Mouse (Mus musculus) heart, postnatal 0 days (tissue): ENCODE measurements around the gene Sox30. TPM values are rescaled to one million over a fixed set of nuclear protein-coding genes. Genes with fewer than 3 reads are reported as not detected.

Source experiments
- ATAC-seq: fragments of 200-750 bp; cut with Nextera tagmentation; 2 replicates; pipeline ENCODE4 v1.8.0; 2017; ENCODE audit warnings: low read depth, moderate number of reproducible peaks, moderate library complexity; ENCODE audit not compliant: insufficient read depth
- DNase-seq: peaks from one replicate; pipeline ENCODE4 v3.0.0-alpha.2; 2016; ENCODE audit warnings: low spot score
- H3K27ac ChIP-seq: fragments of 300-500 bp; sonication (generic); 2 replicates; pipeline ENCODE4 v1.5.1; 2014; ENCODE audit warnings: low read depth, mild to moderate bottlenecking
- H3K27me3 ChIP-seq: fragments of 300-500 bp; sonication (generic); 2 replicates; pipeline ENCODE4 v1.6.1; 2014; ENCODE audit warnings: low read length, mixed read lengths; ENCODE audit not compliant: control insufficient read depth, insufficient read depth
- H3K36me3 ChIP-seq: fragments of 300-500 bp; sonication (generic); replicated peaks from 2 replicates; pipeline ENCODE4 v1.6.1; 2014; ENCODE audit warnings: low read length, mixed read lengths; ENCODE audit not compliant: control insufficient read depth, insufficient read depth
- H3K4me1 ChIP-seq: fragments of 300-500 bp; sonication (generic); 2 replicates; pipeline ENCODE4 v1.6.1; 2014; ENCODE audit warnings: antibody characterized with exemption; ENCODE audit not compliant: control insufficient read depth, insufficient read depth
- H3K4me2 ChIP-seq: fragments of 300-500 bp; sonication (generic); 2 replicates; pipeline ENCODE4 v1.6.1; 2014; ENCODE audit warnings: low read depth, mild to moderate bottlenecking, low read length, moderate library complexity
- H3K4me3 ChIP-seq: fragments of 300-500 bp; sonication (generic); 2 replicates; pipeline ENCODE4 v1.5.1; 2014; ENCODE audit warnings: low read depth, low read length
- H3K9ac ChIP-seq: fragments of 300-500 bp; sonication (generic); replicated peaks from 2 replicates; pipeline ENCODE4 v1.6.1; 2014; ENCODE audit warnings: low read depth, low read length, mixed read lengths
- H3K9me3 ChIP-seq: fragments of 300-500 bp; sonication (generic); replicated peaks from 2 replicates; pipeline ENCODE4 v1.6.1; 2016; ENCODE audit warnings: low read length; ENCODE audit not compliant: control insufficient read depth
- CTCF ChIP-seq: IDR thresholded peaks from 2 replicates; pipeline ENCODE4 v1.5.1; 2016; ENCODE audit warnings: antibody characterized with exemption, control low read depth, low read depth
- EP300 ChIP-seq: IDR thresholded peaks from 2 replicates; pipeline ENCODE4 v1.6.1; 2016; ENCODE audit warnings: antibody characterized with exemption, low read depth
- WGBS: fragments of 180-500 bp; shearing (Covaris S2); extraction: QIAGEN DNeasy Blood & Tissue Kit; methylation state at CpG from one replicate; pipeline ENCODE4 v1.1.7; 2014; 5-methylcytosine and 5-hydroxymethylcytosine counted together
- polyA plus RNA-seq: library from polyadenylated mRNA; unstranded; fragments of >200 nt; fragmentation: Nextera tagmentation; extraction: Ambion mirVana; gene quantifications from 2 replicates; pipeline ENCODE4 v1.2.1, GENCODE M21; 2015
- total RNA-seq: library from RNA; depleted of rRNA; stranded (reverse); fragments of >200 nt; gene quantifications from 2 replicates; pipeline ENCODE4 v1.2.3, GENCODE M21; 2014; ENCODE audit warnings: low replicate concordance

The Sox30 gene
- total and polyA plus RNA-seq, 2 experiments from 2014 or later: 0.10 to 1.3 TPM

DNA sequence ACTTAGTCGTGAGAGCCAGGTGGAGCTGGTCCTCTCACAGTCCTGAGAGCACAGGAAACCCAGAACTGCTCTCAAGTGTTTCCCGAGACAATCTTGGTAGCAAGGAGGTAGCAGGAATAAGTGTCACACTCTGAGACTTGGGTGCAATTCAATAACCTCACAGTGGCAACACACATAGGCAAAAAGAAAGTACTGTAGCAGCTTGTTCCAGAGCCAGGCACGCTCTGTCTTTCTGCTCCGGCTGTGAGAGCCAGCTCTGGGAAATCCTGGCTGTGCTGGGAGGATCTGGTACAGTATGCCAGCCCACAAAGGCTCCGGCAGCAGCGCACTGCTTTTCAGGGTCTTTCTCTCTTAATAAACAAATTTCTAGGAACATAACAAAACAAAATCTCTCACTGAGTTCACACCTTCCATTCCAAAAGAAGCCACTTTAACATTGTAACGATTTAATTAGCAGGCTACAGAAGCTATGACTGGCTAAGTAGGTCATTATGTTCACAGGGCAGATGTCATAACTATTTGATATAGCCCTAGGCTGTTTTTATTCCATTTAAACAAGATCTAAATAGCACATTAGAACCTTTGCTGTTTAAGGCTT lies 36.9 kb upstream of the Sox30 start:
- H3K27ac ChIP-seq: no peak overlapping the region
- ATAC-seq (no peak), DNase-seq (no peak)
- peak overlapping the region; percentile 97 for H3K4me2 ChIP-seq
- no peaks in the 10 kb centered on the region for H3K27me3 ChIP-seq
- WGBS: 45% methylated on average over 7 of the region's 7 CpGs
- H3K9ac ChIP-seq: peak overlapping the region; percentile 70; the same call in 1 of the 2 replicates
- peak overlapping the region; percentile 81 for H3K4me3 ChIP-seq
- TF ChIP-seq CTCF (no peak), EP300 (no peak)
- H3K9me3 ChIP-seq: no peaks in the 10 kb centered on the region
- H3K4me1 ChIP-seq: peaks cover 4% of the 10 kb centered on the region; the same call in 1 of the 2 replicates
- peaks cover 4% of the 10 kb centered on the region; the same call in 1 of the 2 replicates for H3K36me3 ChIP-seq

DNA sequence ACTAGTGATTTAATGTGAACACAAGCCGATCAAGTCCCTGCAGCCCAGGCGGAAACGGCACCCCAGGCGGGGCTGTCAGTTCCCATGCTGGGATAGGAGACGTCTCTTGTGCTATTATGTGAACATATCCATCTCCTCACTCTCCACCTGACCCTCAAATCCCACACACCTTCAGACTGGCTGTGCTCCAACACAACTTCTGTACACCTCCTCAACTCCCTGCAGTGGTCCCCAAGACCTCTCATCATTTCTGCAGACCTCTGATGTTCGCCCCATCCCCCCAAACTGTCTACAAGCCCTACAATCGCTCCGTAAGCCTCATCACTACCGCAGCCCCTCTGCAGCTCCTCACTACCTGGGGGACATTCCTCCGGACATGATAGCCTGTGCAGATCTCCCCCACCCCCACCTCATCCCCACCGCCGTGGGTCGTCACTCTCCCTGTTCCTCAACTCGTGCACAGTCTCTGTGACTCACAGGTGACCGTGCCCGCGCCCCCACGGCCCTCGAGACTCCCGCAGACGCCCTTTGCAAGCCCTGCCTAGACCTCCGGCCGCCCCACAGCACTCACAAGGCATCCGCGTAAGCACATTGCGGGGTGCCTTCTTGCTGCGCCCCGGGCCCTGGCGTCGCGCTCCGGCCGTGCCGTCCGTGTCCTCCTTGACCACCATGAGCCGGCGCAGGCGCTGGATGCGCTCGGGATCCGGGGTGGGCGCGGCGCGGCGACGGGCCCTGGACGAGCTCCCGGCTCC lies 36.0 kb upstream of the Sox30 start:
- DNase-seq: no peak

DNA sequence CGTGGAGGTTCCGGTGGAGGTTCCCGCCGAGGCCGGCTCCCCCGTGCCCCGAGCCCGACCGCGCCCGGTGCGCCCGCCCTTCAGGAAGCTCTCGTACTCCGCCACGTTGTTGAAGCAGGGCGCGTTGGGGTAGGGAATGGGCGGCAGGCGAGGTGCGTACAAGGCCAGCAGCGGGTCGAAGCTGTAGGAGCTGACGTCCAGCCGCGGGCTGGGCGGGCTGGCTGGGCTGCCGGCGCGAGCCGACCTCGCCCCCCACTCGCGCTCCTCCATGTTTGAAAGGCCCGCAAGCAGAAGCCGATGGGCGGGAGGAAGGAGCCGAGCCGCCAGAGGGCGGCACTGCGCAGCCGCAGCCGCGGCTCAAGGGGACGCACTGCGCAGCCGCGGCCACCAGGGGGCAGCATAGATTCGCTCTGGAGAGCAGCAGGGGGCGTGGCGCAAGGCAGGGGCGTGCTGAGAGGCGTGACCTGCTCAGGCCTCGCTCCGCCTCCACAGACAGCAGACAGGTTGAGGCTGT lies 35.4 kb upstream of the Sox30 start, which contains the start of gene Lsm11:
Lsm11 (minus strand) TSS at position 293 of the 514 bp plus-strand sequence.
- Histone ChIP-seq H3K9ac (peak within 1 kb of the TSS; percentile 70), H3K36me3 (peaks cover 13% of the 10 kb centered on the region), H3K4me3 (peak within 1 kb of the TSS; percentile 81), H3K9me3 (no peaks in the 10 kb centered on the region), H3K27me3 (no peaks in the 10 kb centered on the region), H3K4me1 (peaks cover 4% of the 10 kb centered on the region; the same call in 1 of the 2 replicates), H3K27ac (peak within 1 kb of the TSS; percentile 36), H3K4me2 (peak within 1 kb of the TSS; percentile 97)
- WGBS: under 1% methylated on average over 52 of the region's 55 CpGs
- ATAC-seq (peak; percentile 92), DNase-seq (peak; percentile 93)
- TF ChIP-seq CTCF (peak; percentile 100), EP300 (no peak)

More for the DNA sequence above, 36.0 kb upstream of the Sox30 start:
- peak; percentile 42 for ATAC-seq
- Histone ChIP-seq H3K9me3 (no peaks in the 10 kb centered on the region), H3K9ac (peak overlapping the region; percentile 70), H3K4me3 (peak overlapping the region; percentile 81), H3K36me3 (peaks cover 11% of the 10 kb centered on the region; the same call in 1 of the 2 replicates), H3K4me1 (peaks cover 4% of the 10 kb centered on the region; the same call in 1 of the 2 replicates), H3K27ac (peak overlapping the region; percentile 36), H3K4me2 (peak overlapping the region; percentile 97), H3K27me3 (no peaks in the 10 kb centered on the region)
- under 1% methylated on average over 49 of the region's 49 CpGs for WGBS
- TF ChIP-seq CTCF (no peak), EP300 (no peak)

DNA sequence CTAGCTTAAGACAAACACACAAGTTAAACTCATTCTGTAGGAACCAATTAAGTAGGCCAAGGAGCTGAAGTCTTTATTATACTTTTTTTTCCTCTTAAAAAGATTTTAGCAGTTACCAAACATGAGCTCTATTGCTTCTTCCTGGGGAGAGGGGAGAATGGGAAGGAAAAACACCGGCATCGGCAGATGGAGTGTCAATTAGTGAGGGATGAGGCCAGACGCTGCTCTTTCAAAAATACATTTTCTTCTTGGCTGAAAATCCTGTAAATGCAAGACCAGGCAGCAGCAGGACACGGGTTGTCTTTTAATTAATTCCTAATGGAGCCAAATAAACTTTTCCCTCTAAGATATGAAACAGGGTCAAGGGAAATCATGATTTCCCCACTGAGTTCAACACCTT lies 33.3 kb upstream of the Sox30 start:
- ATAC-seq (no peak), DNase-seq (no peak)
- no peak for TF ChIP-seq CTCF
- no peak for TF ChIP-seq EP300
- no peak overlapping the region for H3K27ac ChIP-seq
- 75% methylated on average over 4 of the region's 4 CpGs for WGBS
- peaks cover 26% of the 10 kb centered on the region for H3K36me3 ChIP-seq
- H3K27me3 ChIP-seq: no peaks in the 10 kb centered on the region
- H3K4me1 ChIP-seq: peaks cover 4% of the 10 kb centered on the region; the same call in 1 of the 2 replicates
- H3K4me2 ChIP-seq: no peak overlapping the region
- H3K9ac ChIP-seq: no peak overlapping the region
- no peak overlapping the region for H3K4me3 ChIP-seq
- H3K9me3 ChIP-seq: no peaks in the 10 kb centered on the region

DNA sequence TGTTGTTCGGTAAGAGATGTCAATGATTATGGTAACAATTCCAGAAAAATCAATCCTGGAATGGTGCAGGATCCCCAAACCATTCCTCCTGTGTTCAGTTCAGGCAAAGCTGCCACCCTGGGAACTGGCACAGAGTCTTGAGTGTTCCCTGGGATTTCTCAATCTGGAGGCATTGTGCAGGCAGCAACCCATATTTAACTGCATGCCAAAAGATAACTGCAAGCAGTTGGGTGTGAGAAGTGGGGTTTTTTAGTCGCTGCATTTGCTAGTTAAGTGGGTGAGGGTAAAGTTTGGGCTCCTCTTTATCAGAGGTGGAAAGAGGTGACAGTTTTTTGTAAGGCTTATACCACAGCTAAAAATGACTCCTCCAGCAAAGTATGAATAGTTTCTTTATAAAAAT lies 32.6 kb upstream of the Sox30 start:
- 70% methylated on average over 2 of the region's 2 CpGs for WGBS
- H3K27ac ChIP-seq: no peak overlapping the region

More for the DNA sequence above, 32.6 kb upstream of the Sox30 start:
- ATAC-seq: no peak
- H3K9me3 ChIP-seq: no peaks in the 10 kb centered on the region
- H3K27me3 ChIP-seq: no peaks in the 10 kb centered on the region
- no peak overlapping the region for H3K9ac ChIP-seq
- H3K4me1 ChIP-seq: peaks cover 4% of the 10 kb centered on the region; the same call in 1 of the 2 replicates
- peaks cover 29% of the 10 kb centered on the region for H3K36me3 ChIP-seq
- no peak for DNase-seq
- TF ChIP-seq CTCF (no peak), EP300 (no peak)
- H3K4me2 ChIP-seq: no peak overlapping the region
- H3K4me3 ChIP-seq: no peak overlapping the region
